Mouse (Mus musculus): ENCODE measurements at regions not wholly inside any gene's neighbourhood (a gene's known extent, or its start where the extent isn't known, plus 50 kb on each side); places are given as distances from the start of the nearest gene placed in this dataset.

DNA sequence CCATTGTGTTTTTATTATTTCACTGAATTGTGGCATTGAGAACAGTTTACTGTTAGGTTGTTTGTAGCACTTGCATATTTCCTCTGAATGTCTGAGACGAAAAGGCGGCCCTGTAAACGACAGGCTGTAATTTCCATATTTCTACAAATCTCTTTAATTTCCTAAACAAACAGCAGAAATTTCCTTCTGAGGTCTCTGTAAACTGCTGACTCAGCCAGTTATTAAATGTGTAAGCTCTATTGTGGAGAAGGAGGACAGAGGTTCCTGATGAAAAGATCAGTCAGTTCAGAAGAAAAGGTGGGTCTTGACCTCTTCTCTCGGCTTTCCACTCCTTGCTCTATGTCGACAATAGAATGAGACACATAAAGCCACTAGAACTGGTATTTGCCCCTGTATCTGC lies 256.0 kb upstream of the 1700008P02Rik start:
- TF ChIP-seq POLR2A (IDR thresholded peaks at IDR 0.05; ENCODE audit: borderline replicate concordance, insufficient read depth, low read length) (no peak), CTCF (IDR thresholded peaks at IDR 0.05; ENCODE audit: borderline replicate concordance, insufficient read depth, low read depth, low read length) (no peak)
